Mouse (Mus musculus) neutrophil, adult 5-6 weeks (primary cell): Measurements from ENCODE around the gene Tcf7l1. TPM values are rescaled to one million over a fixed set of nuclear protein-coding genes. Genes with fewer than 3 reads are reported as not detected.

Experiments used
- ATAC-seq: fragments of 151-379, 151-347 bp; 2 replicates; pipeline ENCODE4 v1.8.0; 2017; ENCODE audit warnings: mild to moderate bottlenecking, moderate TSS enrichment; ENCODE audit not compliant: insufficient number of reproducible peaks, poor library complexity, low FRiP score, severe bottlenecking; ENCODE audit errors: extremely low read depth
- total RNA-seq: library from RNA; stranded (forward); fragments of 200-1000 nt; gene quantifications from 2 replicates; pipeline ENCODE4 v1.2.3, GENCODE M21; 2017

Gene Tcf7l1
- total RNA-seq, 1 experiment from 2014 or later = 2.0 TPM

DNA sequence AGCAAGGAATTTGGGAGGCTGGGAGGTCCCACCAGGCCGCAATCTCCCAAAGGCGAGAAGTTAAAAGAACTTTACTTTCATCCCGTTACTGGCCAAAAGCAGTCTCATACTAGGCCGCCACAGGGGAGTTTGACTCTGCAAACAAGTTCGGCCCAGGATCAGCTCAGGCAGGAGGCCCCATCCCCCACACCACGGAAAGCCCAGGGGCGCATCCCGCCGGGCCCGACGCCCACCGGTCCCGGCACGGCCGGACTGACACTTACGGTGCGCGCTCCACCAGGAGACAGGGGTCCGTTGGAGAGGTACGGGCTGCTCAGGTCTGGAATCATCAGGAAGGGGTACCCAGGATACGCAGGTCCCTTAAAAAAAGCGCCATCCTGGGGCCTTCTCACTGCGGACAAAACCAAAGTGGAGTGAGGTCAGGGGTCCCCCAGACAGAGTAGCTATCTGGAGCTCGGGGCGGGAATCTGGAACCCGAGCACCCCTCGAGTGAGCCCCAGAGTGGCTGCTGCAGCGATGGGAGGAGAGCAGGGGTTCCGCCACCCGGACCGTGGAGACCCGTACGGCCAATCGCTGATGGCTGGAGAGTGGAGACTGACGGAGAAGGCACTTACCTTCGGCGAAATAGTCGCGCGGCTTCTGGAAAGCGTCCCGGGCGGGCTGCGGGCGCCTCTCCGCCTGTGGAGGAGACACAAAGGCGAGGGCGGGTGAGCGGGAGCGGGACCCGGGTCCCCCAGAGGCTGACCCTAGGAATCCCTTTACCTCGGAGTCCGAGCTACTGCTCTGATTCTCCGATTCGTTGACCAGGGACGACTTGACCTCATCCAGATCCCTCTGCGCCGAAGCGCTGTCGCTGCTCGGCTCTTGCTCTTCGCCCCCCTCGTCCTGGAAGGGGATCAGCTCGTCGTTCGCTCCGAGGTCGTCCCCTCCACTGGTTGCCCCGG is 834 bp downstream of the Tcf7l1 start:
- ATAC-seq = no peak

DNA sequence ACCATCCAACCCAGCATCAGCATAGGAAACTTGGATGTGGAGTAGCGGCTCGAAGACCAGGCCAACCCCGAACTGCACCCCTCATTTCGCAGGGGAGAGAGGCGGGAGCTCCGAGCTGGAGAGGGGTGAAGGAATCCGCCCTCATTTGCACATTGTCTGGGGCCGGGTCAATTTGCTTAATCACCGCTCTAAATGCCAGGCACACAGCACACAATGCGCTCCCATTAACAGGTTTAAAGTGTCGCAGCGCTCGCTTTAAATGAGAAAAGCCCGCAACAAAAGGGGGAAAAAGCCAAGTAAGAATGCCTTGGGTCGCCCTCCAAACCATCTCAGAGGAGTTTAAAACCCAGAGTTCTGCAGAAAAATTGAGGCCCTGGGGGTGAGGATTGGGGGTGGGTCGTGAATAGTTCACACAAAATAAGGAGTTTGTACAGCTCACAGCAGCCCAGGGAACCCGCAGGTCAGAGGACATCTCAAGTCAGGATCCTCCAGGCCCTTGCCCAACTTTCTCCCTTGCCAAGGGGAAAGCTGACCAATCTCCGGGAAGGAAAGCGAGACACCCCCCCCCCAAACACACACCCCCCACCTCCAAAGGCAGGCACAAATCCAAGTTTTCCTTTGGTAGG is 1.6 kb downstream of the Tcf7l1 start:
- no peak for ATAC-seq

DNA sequence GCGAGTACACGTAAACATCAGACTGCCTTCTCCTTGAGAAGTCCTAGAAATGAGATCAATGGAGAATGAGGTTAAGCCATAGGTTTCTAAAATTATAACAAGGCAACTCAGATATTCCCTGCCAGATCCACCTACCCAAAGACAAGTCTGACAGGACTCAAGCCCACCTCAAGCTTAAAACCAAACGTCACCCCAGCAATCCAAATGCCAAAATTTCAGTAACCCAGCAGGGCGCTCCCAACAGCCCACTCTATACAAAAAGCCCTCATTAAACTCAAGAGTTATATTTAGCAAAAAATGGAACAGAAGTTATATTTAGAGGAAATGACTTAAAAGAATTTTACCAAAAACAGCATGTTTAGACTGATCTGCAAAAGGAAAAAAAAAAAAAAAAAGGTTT is 5.3 kb downstream of the Tcf7l1 start:
- no peak for ATAC-seq

- ATAC-seq = no peak
Measured at GRCm38 (mm10) chr6:72778779-72779776, 10.0 kb downstream of the Tcf7l1 start.

- no peak for ATAC-seq
Measured at GRCm38 (mm10) chr6:72777212-72777611, 11.8 kb downstream of the Tcf7l1 start.

GRCm38 (mm10) chr6:72774275-72774674 is 14.8 kb downstream of the Tcf7l1 start:
- ATAC-seq = no peak

- ATAC-seq = no peak
Measured at GRCm38 (mm10) chr6:72769915-72770776, 18.9 kb downstream of the Tcf7l1 start.

DNA sequence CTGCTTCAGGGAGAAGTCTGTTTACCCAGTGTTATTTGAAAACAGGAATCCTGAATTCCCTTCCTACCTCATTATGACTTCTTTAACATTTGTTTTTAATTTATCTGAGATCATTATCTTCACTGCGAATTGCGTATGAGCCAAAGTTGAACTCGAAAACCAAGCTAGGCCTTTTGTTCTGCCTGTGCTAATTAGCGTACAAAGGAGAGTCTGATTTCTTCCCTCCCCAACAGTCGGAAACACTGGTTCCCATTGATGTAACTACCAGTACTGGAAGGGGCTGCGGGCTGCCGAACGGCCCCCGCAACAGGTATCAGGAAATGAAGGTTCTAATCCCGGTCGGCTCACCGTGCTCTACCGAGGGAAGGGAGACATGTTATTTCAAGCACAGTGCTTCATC is 19.7 kb downstream of the Tcf7l1 start:
- ATAC-seq = no peak

DNA sequence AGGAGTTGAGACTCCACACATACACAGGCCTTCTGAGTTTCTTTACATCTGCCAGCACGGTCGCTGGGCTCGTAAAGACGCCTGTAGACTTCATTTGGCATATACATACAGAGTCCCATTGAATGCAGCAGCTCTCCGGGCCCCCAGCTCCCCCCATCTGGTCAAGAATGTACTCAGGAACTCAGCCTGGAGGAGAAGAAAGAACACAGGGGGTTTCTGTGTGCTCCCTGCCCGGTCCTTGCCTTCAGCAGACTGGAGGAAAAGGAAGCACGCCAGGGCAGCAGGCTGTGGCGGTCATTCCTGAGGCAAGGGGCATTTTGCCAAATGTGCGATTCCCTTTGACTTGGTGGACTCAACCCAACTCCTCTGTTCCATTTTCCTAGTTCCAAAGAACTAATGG is 20.2 kb downstream of the Tcf7l1 start:
- no peak for ATAC-seq

DNA sequence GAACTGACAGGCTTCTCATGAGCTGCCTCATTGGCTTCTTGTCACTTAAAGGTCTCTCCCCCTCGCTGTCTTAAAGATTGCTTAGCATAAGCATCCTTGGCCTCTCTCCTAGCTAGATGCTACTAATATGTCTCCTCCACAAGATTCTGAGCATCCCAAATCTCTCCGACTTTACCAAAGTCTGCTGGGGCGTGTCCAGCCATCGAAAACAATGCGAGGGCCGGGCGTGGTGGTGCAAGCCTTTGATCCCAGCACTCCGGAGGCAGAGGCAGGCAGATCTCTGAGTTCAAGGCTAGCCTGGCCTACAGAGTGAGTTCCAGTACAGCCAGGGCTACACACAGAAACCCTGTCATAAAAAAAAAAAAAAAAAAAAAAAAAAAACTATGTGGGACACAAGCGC is 21.0 kb downstream of the Tcf7l1 start:
- ATAC-seq = no peak

DNA sequence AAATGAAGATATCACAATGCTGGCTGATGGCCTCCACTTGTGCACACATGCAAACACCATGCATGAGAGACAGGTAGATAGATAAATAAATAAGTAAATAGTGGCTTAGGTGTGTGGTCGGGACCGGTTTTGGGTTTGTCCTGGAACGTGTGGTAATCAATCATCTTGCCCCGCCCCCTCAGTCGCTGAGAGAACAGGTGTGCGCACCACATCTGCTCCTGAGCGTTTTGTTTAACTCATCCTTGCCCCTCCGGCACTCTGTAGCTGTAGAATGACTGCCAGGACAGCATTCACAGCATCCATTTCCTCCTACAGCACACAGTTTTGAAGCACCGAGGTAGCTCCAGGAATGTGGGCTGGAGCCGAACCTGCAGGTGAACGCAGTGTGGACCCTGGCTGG is 25.4 kb downstream of the Tcf7l1 start:
- ATAC-seq = no peak

- no peak for ATAC-seq
Measured at GRCm38 (mm10) chr6:72761645-72762044, 27.4 kb downstream of the Tcf7l1 start.

GRCm38 (mm10) chr6:72758239-72759017 is 30.6 kb downstream of the Tcf7l1 start:
- ATAC-seq = no peak

- ATAC-seq = no peak
Measured at GRCm38 (mm10) chr6:72755267-72755889, 33.7 kb downstream of the Tcf7l1 start.

DNA sequence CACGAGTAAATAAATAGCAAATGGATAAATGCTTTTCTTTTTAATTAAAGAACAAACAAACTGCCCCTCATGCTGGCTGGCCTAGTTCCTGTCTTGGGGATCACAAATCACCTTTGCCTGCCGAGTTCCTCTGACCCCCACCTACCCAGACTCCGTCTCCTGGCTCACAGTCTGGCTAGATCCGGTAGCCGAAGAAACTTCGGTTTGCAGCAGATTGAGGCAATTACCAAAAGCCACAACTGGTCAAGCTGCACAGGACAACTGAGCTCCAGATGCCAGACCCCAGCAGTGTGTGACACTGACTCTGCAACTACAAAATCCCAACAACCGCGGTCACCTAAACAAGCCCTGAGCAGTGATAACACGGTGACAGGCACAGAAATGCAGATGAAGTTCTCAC is 34.8 kb downstream of the Tcf7l1 start:
- no peak for ATAC-seq

GRCm38 (mm10) chr6:72753782-72754181 is 35.3 kb downstream of the Tcf7l1 start:
- ATAC-seq = no peak

GRCm38 (mm10) chr6:72752824-72753223 is 36.2 kb downstream of the Tcf7l1 start:
- no peak for ATAC-seq
